Mouse (Mus musculus) midbrain, embryonic 10.5 days (tissue): Measurements from ENCODE around the gene Tubb4b. TPM values are rescaled to one million over a fixed set of nuclear protein-coding genes. Genes with fewer than 3 reads are reported as not detected.

ENCODE experiments used
- DNase-seq: peaks from one replicate; pipeline ENCODE4 v3.0.0-alpha.2; 2017; ENCODE audit warnings: low spot score
- H3K27ac ChIP-seq: fragments of 300-500 bp; sonication (generic); replicated peaks from 2 replicates; pipeline ENCODE4 v1.5.1; 2016; ENCODE audit warnings: mild to moderate bottlenecking
- H3K27me3 ChIP-seq: fragments of 300-500 bp; sonication (generic); 2 replicates; pipeline ENCODE4 v1.6.1; 2016; ENCODE audit warnings: low read depth, mild to moderate bottlenecking; ENCODE audit not compliant: poor library complexity, severe bottlenecking
- H3K36me3 ChIP-seq: fragments of 300-500 bp; sonication (generic); 2 replicates; pipeline ENCODE4 v1.6.1; 2016; ENCODE audit warnings: mild to moderate bottlenecking, moderate library complexity
- H3K4me1 ChIP-seq: fragments of 300-500 bp; sonication (generic); 2 replicates; pipeline ENCODE4 v1.6.1; 2016
- H3K4me3 ChIP-seq: fragments of 300-500 bp; sonication (generic); 2 replicates; pipeline ENCODE4 v1.5.1; 2016; ENCODE audit warnings: mild to moderate bottlenecking, moderate library complexity
- H3K9me3 ChIP-seq: fragments of 300-500 bp; sonication (generic); replicated peaks from 2 replicates; pipeline ENCODE4 v1.6.1; 2016; ENCODE audit warnings: mild to moderate bottlenecking
- WGBS: fragments of 180-500 bp; shearing (Covaris S2); methylation state at CpG from one replicate; pipeline ENCODE4 v1.1.7; 2016; 5-methylcytosine and 5-hydroxymethylcytosine counted together
- polyA plus RNA-seq: library from polyadenylated mRNA; unstranded; fragments of >200 nt; fragmentation: Nextera tagmentation; extraction: Ambion mirVana; gene quantifications from 2 replicates; pipeline ENCODE4 v1.2.1, GENCODE M21; 2016

Tubb4b gene
- polyA plus RNA-seq, 1 experiment from 2014 or later: 743 TPM

DNA sequence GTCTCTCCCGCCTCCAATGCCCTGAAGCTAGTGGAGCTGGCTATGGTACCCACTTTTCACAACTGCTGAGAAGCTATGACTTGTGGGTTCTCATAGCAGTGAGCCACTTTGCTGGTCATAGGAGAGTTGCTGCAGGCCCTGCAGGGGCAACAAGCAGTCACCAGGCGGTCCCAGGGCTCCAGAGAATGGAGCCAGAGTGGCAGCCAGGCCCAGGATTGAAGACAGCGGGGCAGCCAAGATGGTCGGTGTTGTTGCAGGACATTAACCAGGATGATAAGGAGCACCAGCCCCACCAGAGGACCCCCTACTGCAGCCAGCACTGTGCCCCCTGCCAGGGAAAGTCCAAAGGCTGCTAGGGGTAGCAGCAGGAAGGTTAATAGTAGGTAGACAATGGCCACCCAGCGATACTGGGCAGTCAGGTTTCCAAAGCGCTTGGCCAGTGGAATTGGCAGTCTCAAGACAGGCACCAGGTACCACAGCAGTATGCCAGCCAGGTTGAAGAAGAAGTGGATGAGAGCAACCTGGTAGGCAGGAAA lies 4.6 kb upstream of the Tubb4b start:
- no peak for DNase-seq
- H3K4me1 ChIP-seq: peaks cover 20% of the 10 kb centered on the region
- H3K27ac ChIP-seq: peak overlapping the region; percentile 77
- no peaks in the 10 kb centered on the region for H3K36me3 ChIP-seq
- WGBS: 72% methylated on average over 6 of the region's 6 CpGs
- 0 out of 2 replicates have a peak, but pooled peaks cover 16% of the 10 kb centered on the region for H3K27me3 ChIP-seq
- no peaks in the 10 kb centered on the region for H3K9me3 ChIP-seq
- peak overlapping the region; percentile 41 for H3K4me3 ChIP-seq

DNA sequence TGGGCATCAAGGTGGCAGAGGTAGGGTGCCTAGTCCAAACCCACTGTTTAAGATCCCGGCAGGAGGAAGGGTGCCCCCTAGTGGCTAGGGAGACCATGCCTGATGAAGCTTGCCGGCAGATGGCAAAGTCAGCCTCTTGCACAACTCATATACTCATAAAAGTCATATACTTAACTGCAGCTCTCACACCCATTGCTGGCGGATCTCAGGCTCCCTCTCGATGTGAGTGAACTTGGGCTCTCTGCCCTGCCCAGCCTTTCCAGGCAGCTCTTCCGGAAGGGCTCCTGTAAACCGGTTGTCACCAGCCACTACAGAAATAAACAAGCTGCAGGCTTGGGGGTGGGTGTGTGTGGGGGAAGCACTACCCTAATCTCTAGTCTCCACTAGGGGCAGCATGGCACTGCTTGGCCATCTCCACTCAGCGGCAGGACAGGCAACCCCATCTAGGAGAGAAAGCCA lies 4.0 kb upstream of the Tubb4b start:
- Histone ChIP-seq H3K4me1 (peaks cover 25% of the 10 kb centered on the region), H3K4me3 (peak overlapping the region; percentile 41), H3K9me3 (no peaks in the 10 kb centered on the region), H3K27ac (peak overlapping the region; percentile 77), H3K36me3 (peaks cover 5% of the 10 kb centered on the region; the same call in 1 of the 2 replicates), H3K27me3 (0 out of 2 replicates have a peak, but pooled peaks cover 16% of the 10 kb centered on the region)
- DNase-seq: peak; percentile 83
- WGBS: under 1% methylated on average over 7 of the region's 7 CpGs

DNA sequence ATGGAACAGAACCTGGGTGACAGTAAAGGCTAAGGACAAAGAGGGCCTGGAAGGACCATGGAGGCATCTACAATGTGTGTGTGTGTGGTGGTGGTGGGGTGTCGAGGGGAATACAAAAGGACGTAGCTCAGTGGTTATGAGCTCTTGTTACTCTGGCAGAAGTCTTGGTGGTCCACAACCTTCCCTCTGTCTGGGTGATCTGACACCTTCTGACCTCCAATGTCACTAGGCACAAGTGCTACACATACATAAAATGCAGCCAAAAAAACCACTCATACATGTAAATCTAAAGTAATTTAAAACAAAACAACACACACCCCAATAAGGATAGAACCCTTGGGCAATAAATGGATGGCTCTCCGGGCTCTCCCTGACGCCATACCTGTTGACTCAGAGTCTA lies 2.9 kb upstream of the Tubb4b start:
- Histone ChIP-seq H3K4me3 (no peak overlapping the region), H3K27me3 (0 out of 2 replicates have a peak, but pooled peaks cover 16% of the 10 kb centered on the region), H3K27ac (no peak overlapping the region), H3K9me3 (no peaks in the 10 kb centered on the region), H3K4me1 (peaks cover 31% of the 10 kb centered on the region), H3K36me3 (peaks cover 13% of the 10 kb centered on the region)
- 98% methylated on average over 4 of the region's 4 CpGs for WGBS
- DNase-seq: no peak

DNA sequence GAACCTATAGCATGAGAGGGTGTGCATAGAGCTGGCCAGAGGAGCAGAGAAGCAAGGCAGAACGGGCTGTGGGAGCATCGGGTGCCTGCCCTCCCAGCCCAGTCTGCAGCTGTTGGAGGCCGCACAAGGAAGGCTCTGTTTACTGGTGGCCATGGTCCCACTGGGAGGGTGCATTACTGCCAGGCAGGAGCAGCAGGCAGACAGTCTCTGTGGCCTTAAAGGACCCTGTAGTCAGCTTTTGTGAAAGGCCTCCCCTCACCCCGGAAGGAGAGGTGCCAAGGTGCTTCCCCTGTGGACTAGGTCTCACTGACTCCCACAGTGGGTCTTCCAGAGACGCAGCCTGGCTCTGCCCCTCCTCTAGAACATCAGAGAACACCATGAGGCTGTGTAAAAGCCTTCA lies 2.4 kb upstream of the Tubb4b start:
- 86% methylated on average over 5 of the region's 5 CpGs for WGBS
- DNase-seq: no peak
- H3K27me3 ChIP-seq: 0 out of 2 replicates have a peak, but pooled peaks cover 16% of the 10 kb centered on the region
- peaks cover 33% of the 10 kb centered on the region for H3K4me1 ChIP-seq
- no peak overlapping the region for H3K4me3 ChIP-seq
- no peaks in the 10 kb centered on the region for H3K9me3 ChIP-seq
- peaks cover 18% of the 10 kb centered on the region for H3K36me3 ChIP-seq
- H3K27ac ChIP-seq: 0 out of 2 replicates have a peak overlapping the region, but pooled peaks have one; percentile 25

DNA sequence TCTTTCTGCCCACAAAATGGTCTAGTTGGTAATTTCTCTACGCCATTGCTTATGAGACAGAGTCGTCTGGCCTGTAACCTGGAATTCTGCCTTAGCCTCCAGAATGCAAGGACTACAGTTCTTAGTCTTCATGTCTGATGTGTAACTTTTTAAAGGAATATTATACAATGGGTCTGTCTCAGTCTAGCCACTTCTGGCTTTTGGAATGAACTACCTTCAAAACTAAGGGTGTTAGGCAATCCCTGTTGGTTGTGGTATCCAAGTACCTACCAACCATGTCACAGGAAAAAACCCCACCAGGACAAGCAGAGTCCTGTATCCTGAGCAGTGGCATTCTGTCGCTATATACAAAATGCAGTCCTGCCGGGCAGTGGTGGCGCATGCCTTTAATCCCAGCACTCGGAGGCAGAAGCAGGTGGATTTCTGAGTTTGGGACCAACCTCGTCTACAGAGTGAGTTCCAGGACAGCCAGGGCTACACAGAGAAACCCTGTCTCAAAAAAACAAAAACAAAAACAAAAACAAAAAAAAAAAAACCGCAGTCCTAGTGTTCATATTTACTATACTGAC lies 1.4 kb upstream of the Tubb4b start:
- Histone ChIP-seq H3K27ac (peak overlapping the region; percentile 96), H3K36me3 (peaks cover 27% of the 10 kb centered on the region), H3K27me3 (0 out of 2 replicates have a peak, but pooled peaks cover 7% of the 10 kb centered on the region), H3K4me3 (peak overlapping the region; percentile 89), H3K4me1 (peaks cover 37% of the 10 kb centered on the region), H3K9me3 (no peaks in the 10 kb centered on the region)
- DNase-seq: no peak
- WGBS: 78% methylated on average over 8 of the region's 8 CpGs

GRCm38 (mm10) chr2:25224766-25225752 lies 557 bp upstream of the Tubb4b start:
- Histone ChIP-seq H3K4me3 (peak overlapping the region; percentile 89), H3K4me1 (peaks cover 37% of the 10 kb centered on the region), H3K27ac (peak overlapping the region; percentile 96), H3K9me3 (no peaks in the 10 kb centered on the region), H3K36me3 (peaks cover 27% of the 10 kb centered on the region), H3K27me3 (no peaks in the 10 kb centered on the region)
- WGBS: 2% methylated on average over 41 of the region's 41 CpGs
- peak; percentile 98 for DNase-seq

GRCm38 (mm10) chr2:25223681-25224491 lies 616 bp downstream of the Tubb4b start:
- no peaks in the 10 kb centered on the region for H3K9me3 ChIP-seq
- H3K27me3 ChIP-seq: no peaks in the 10 kb centered on the region
- H3K4me1 ChIP-seq: peaks cover 34% of the 10 kb centered on the region
- peak overlapping the region; percentile 96 for H3K27ac ChIP-seq
- DNase-seq: no peak
- WGBS: 3% methylated on average over 53 of the region's 53 CpGs
- peaks cover 27% of the 10 kb centered on the region for H3K36me3 ChIP-seq
- peak overlapping the region; percentile 89 for H3K4me3 ChIP-seq

GRCm38 (mm10) chr2:25221331-25221772 lies 3.1 kb downstream of the Tubb4b start:
- Histone ChIP-seq H3K4me3 (no peak overlapping the region), H3K36me3 (peaks cover 27% of the 10 kb centered on the region), H3K27ac (no peak overlapping the region), H3K27me3 (no peaks in the 10 kb centered on the region), H3K9me3 (no peaks in the 10 kb centered on the region), H3K4me1 (peaks cover 33% of the 10 kb centered on the region)
- WGBS: 72% methylated on average over 5 of the region's 5 CpGs
- no peak for DNase-seq

- Histone ChIP-seq H3K36me3 (peaks cover 22% of the 10 kb centered on the region), H3K4me3 (no peak within 1 kb of the TSS), H3K9me3 (no peaks in the 10 kb centered on the region), H3K4me1 (peaks cover 19% of the 10 kb centered on the region), H3K27me3 (0 out of 2 replicates have a peak, but pooled peaks cover 9% of the 10 kb centered on the region), H3K27ac (no peak within 1 kb of the TSS)
- no peak for DNase-seq
These were observed 6.1 kb downstream of the Tubb4b start, which contains the start of gene Fam166a for GRCm38 (mm10) chr2:25218445-25218844. Gene Fam166a (plus strand): TSS chr2:25218745.

DNA sequence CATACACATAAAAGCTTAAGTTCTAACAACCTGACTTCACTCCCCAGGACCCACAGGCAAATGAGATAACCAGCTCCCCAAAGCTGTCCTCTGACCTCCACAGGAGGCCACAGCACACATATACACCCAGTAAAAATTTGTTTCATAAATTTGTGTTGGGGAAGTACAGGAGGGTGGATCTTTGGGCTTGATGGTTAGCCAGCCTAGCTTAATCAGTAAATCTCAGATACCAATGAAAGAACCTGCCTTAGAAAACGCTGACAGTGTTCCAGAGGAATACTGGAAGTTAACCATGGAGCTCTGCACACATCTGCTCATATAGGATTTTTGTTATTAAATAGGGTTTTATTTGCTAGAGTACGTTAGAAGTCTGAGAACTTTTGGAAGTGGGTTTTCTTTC lies 6.8 kb downstream of the Tubb4b start:
- Histone ChIP-seq H3K4me1 (peaks cover 13% of the 10 kb centered on the region), H3K27ac (no peak overlapping the region), H3K4me3 (no peak overlapping the region), H3K27me3 (peaks cover 16% of the 10 kb centered on the region), H3K9me3 (no peaks in the 10 kb centered on the region), H3K36me3 (peaks cover 14% of the 10 kb centered on the region)
- DNase-seq: no peak
- WGBS: 74% methylated on average over 2 of the region's 2 CpGs

DNA sequence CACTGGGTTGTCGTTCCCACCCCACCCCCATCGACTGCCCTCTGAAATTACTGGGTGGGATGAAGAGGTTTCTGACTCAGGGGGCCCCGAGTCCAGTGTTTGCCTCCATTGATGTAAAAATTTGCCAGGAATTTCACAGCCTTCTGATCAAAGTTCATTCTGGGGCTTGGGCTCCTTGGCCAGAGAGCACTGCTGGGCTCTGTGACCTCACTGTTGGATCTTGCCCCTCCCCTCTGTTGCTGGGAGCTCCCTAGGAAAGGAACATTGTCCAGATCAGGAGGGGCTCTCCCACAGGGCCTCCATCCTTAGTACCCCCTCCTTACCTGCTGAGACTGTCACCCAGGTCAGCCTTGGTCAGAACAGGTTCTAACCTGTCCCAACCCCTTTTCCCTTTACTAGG lies 10.1 kb downstream of the Tubb4b start, which contains the start of gene Stpg3:
Gene Stpg3, minus strand, starts transcription at position 194 of the 400 bp plus-strand sequence.
- WGBS: 78% methylated on average over 3 of the region's 3 CpGs
- DNase-seq: no peak
- no peak within 1 kb of the TSS for H3K4me3 ChIP-seq
- no peaks in the 10 kb centered on the region for H3K9me3 ChIP-seq
- peaks cover 6% of the 10 kb centered on the region for H3K36me3 ChIP-seq
- H3K4me1 ChIP-seq: peaks cover 28% of the 10 kb centered on the region
- no peak within 1 kb of the TSS for H3K27ac ChIP-seq
- H3K27me3 ChIP-seq: peaks cover 22% of the 10 kb centered on the region
